Mouse (Mus musculus): Measurements from ENCODE around the gene Slc4a7. TPM values are rescaled to one million over a fixed set of nuclear protein-coding genes. Genes with fewer than 3 reads are reported as not detected.

Slc4a7 gene
- 10 to 100 TPM; 16.9 to 26.5 TPM for total RNA-seq (2021)
- 17.0 and 24.0 TPM in 2 replicates for polyA plus RNA-seq (2012; rRNA removed)
- long read RNA-seq, full-length matches to known transcripts: 2 of 7 reads
- long read RNA-seq, partial matches to known transcripts: 3 of 7 reads
- long read RNA-seq, other reads (novel, unspliced or antisense): 2 of 7 reads

- DNase-seq: no peak
Measured at GRCm38 (mm10) chr14:14701710-14702329, at the start of gene Slc4a7. Slc4a7 (plus strand) TSS chr14:14702279.

GRCm38 (mm10) chr14:14670597-14670996 is 31.5 kb upstream of the Slc4a7 start:
- DNase-seq: no peak

- no peak for DNase-seq
Measured at GRCm38 (mm10) chr14:14681611-14682010, 20.5 kb upstream of the Slc4a7 start.

GRCm38 (mm10) chr14:14684771-14685170 is 17.3 kb upstream of the Slc4a7 start:
- DNase-seq: no peak

GRCm38 (mm10) chr14:14686101-14686551 is 16.0 kb upstream of the Slc4a7 start:
- DNase-seq: no peak

GRCm38 (mm10) chr14:14687258-14687890 is 14.7 kb upstream of the Slc4a7 start:
- DNase-seq: no peak

- DNase-seq: peak; percentile 95
Measured at GRCm38 (mm10) chr14:14702399-14703345, 593 bp downstream of the Slc4a7 start.

GRCm38 (mm10) chr14:14703346-14703871 is 1.3 kb downstream of the Slc4a7 start:
- peak; percentile 83 for DNase-seq

- DNase-seq: no peak
Measured at GRCm38 (mm10) chr14:14704651-14705050, 2.6 kb downstream of the Slc4a7 start.

- DNase-seq: no peak
Measured at GRCm38 (mm10) chr14:14705126-14705525, 3.0 kb downstream of the Slc4a7 start.

- DNase-seq: no peak
Measured at GRCm38 (mm10) chr14:14706381-14706780, 4.3 kb downstream of the Slc4a7 start.

- DNase-seq: no peak
Measured at GRCm38 (mm10) chr14:14707061-14707460, 5.0 kb downstream of the Slc4a7 start.

- no peak for DNase-seq
Measured at GRCm38 (mm10) chr14:14709021-14709420, 6.9 kb downstream of the Slc4a7 start.

GRCm38 (mm10) chr14:14714130-14714529 is 12.1 kb downstream of the Slc4a7 start:
- no peak for DNase-seq

GRCm38 (mm10) chr14:14715794-14716193 is 13.7 kb downstream of the Slc4a7 start:
- no peak for DNase-seq

GRCm38 (mm10) chr14:14716843-14717242 is 14.8 kb downstream of the Slc4a7 start:
- no peak for DNase-seq

- no peak for DNase-seq
Measured at GRCm38 (mm10) chr14:14718556-14718955, 16.5 kb downstream of the Slc4a7 start.

GRCm38 (mm10) chr14:14781169-14781568 is 79.1 kb downstream of the Slc4a7 start:
- no peak for DNase-seq

GRCm38 (mm10) chr14:14784223-14784622 is 82.1 kb downstream of the Slc4a7 start:
- DNase-seq: no peak

GRCm38 (mm10) chr14:14786979-14787378 is 84.9 kb downstream of the Slc4a7 start:
- DNase-seq: no peak

- no peak for DNase-seq
Measured at GRCm38 (mm10) chr14:14789840-14790470, 87.9 kb downstream of the Slc4a7 start.

GRCm38 (mm10) chr14:14799861-14800260 is 97.8 kb downstream of the Slc4a7 start:
- DNase-seq: no peak

Data from adrenal gland, adult 2 months (tissue).